8 mouse cellular contexts compared by ENCODE assay signal in the genomic region with DNA sequence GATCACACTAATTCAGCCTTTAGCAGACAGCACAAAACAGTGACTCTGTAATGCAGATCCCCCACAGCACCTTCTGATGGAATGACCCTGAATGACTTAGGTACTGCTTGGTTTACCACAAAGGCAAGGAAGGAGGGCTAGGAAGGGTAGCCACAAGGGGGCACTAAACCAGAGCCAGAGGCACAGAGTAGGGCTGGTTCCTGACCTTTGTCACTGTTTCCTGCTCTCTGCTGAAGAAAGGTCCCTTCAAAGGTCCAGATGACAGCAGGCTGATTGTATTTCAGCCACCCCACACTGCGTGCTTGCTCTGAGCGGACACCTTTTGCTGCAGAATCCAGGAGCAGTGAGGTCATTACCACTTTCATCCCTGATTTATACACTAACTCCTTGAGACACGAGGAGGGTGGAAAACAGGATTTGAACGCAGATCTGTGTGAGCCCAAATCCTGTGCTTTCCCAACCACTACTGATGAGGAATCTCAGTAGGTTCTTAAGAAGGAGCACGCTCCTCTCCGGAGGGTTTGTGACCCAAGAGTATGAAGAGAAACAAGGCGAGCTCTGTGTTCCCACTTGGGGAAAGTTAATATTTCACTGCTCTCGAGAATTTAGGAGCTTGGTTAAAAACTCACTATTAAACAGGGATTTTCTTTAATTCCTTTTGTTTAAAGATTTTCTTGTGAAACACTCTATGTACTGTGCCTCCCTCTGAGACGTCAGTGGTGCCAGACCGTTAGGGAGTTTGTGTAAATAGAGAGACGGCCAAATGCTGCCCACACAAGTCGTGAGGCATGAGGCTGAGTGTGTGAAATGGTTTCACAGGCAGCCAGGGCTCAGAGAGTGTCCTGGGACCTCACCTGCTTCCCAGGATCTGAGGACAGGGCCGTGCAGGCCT.
A peak's percentile ranks its signal among the peaks of the same experiment; 100 is the strongest.
DNase-seq lines count a peak whose midpoint lies in the region; TF ChIP-seq lines count a peak whose summit lies in the region.

No protein-coding gene starts in this region.

- no peaks in the 10 kb centered on the region for H3K27me3 ChIP-seq in testis, adult 2 months (ENCODE audit: control insufficient read depth, insufficient read depth, low read length)

- H3K4me3 ChIP-seq in testis, adult 2 months (ENCODE audit: control insufficient read depth, low read depth, low read length) = no peak overlapping the region

- DNase-seq in cerebellum, adult 18-20 months = peak; percentile 38 to 43
- no peak for DNase-seq in cerebellum, adult 11 months
- no peak for DNase-seq in testis, postnatal 14 days (ENCODE audit: low spot score)
- peak; percentile 63 for DNase-seq in heart, postnatal 4 days
- DNase-seq in liver = peak; percentile 37
- peak; percentile 12 for DNase-seq in skeletal muscle tissue, adult 2 months (ENCODE audit: low read depth, low spot score)
- no peak for DNase-seq in spleen, postnatal 14 days (ENCODE audit: low spot score in 2 of 2)

- no peaks in the 10 kb centered on the region for H3K4me1 ChIP-seq in testis, adult 2 months (ENCODE audit: control insufficient read depth, insufficient read depth, low read length)

- H3K27ac ChIP-seq in testis, adult 2 months (ENCODE audit: control insufficient read depth, insufficient read depth, low read depth, low read length) = no peak overlapping the region

- no peak for TF ChIP-seq POLR2A in testis, adult 2 months (IDR thresholded peaks at IDR 0.05; ENCODE audit: control insufficient read depth, low read depth, low read length)

- H3K36me3 ChIP-seq in testis, adult 2 months (ENCODE audit: control insufficient read depth, insufficient read depth, low read length) = no peaks in the 10 kb centered on the region

- peak; percentile 22; the same call in 1 of the 2 replicates for TF ChIP-seq CTCF in testis, adult 2 months (IDR thresholded peaks at IDR 0.05; ENCODE audit: control insufficient read depth, insufficient read depth, insufficient replicate concordance, low read depth, low read length)

Comparison
In these comparisons a context has a peak if more than half of its experiments do, and no peak if none do; other contexts are left out.
1. DNase-seq: peak in cerebellum, adult 18-20 months (2 of 2), heart, postnatal 4 days (single experiment), liver (single experiment) and skeletal muscle tissue, adult 2 months (single experiment); none in cerebellum, adult 11 months (single experiment), testis, postnatal 14 days (single experiment) and spleen, postnatal 14 days (0 of 2).